12 mouse cellular contexts compared by ENCODE assay signal in the genomic region with DNA sequence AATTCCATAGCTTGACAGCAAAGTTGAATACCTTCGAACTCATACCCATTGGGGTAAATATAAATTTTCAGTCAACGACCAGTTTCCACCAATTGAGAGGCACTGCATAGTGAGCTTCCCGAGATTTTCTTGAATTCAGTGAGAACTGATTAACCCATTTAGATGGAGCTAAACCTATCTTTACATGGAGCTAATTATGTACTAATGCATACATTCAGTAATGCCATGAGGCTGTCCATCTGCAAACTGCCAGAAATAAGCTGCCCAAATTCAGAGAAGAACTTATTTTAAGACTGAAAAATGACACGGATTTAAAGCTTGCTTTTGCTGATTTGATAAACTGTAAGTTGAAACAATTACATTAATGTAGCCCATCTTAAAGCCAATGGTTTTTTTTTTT.
"Had no signal": no experiment of that assay in that cellular context is flagged by ENCODE, and none has a peak within 500 bp of the region (broad histone marks: within the 10 kb centered on the region; RNA-seq: fewer than 3 reads in every experiment).

No protein-coding gene starts in this region.

- DNase-seq: retina, postnatal 1 day; right cerebral cortex, adult 18-20 months; right cerebral cortex, postnatal 14 days; right cerebral cortex, postnatal 25 days; right cerebral cortex, postnatal 4 days; spleen, adult 18-20 months; thymus, adult 18-20 months; thymus, adult 2 months; thymus, postnatal 14 days; thymus, postnatal 25 days; thymus, postnatal 36 days; thymus, postnatal 4 days had no signal
